Mouse (Mus musculus) hindbrain, embryonic 13.5 days (tissue): ENCODE data around the gene Tprg. TPM values are rescaled to one million over a fixed set of nuclear protein-coding genes. Genes with fewer than 3 reads are reported as not detected.

ENCODE experiments used
- ATAC-seq: fragments of 200-750 bp; cut with Nextera tagmentation; 2 replicates; pipeline ENCODE4 v1.8.0; 2017; ENCODE audit warnings: moderate TSS enrichment; ENCODE audit not compliant: low FRiP score
- H3K27ac ChIP-seq: fragments of 300-500 bp; sonication (generic); 2 replicates; pipeline ENCODE4 v1.5.1; 2015; ENCODE audit warnings: inconsistent platforms, mild to moderate bottlenecking, moderate library complexity
- H3K27me3 ChIP-seq: fragments of 300-500 bp; sonication (generic); 2 replicates; pipeline ENCODE4 v1.6.1; 2015; ENCODE audit warnings: mild to moderate bottlenecking, inconsistent platforms
- H3K36me3 ChIP-seq: fragments of 300-500 bp; sonication (generic); 2 replicates; pipeline ENCODE4 v1.6.1; 2015; ENCODE audit warnings: mild to moderate bottlenecking, inconsistent platforms
- H3K4me1 ChIP-seq: fragments of 300-500 bp; sonication (generic); replicated peaks from 2 replicates; pipeline ENCODE4 v1.6.1; 2015; ENCODE audit warnings: inconsistent platforms
- H3K4me2 ChIP-seq: fragments of 300-500 bp; sonication (generic); 2 replicates; pipeline ENCODE4 v1.6.1; 2015; ENCODE audit warnings: inconsistent platforms, mild to moderate bottlenecking, moderate library complexity
- H3K4me3 ChIP-seq: fragments of 300-500 bp; sonication (generic); 2 replicates; pipeline ENCODE4 v1.5.1; 2015; ENCODE audit warnings: mild to moderate bottlenecking, inconsistent platforms
- H3K9ac ChIP-seq: fragments of 300-500 bp; sonication (generic); 2 replicates; pipeline ENCODE4 v1.6.1; 2015; ENCODE audit warnings: mild to moderate bottlenecking, inconsistent platforms
- H3K9me3 ChIP-seq: fragments of 300-500 bp; sonication (generic); 2 replicates; pipeline ENCODE4 v1.6.1; 2016; ENCODE audit warnings: inconsistent platforms
- WGBS: fragments of 180-500 bp; shearing (Covaris S2); methylation state at CpG from one replicate; pipeline ENCODE4 v1.1.7; 2015; 5-methylcytosine and 5-hydroxymethylcytosine counted together
- polyA plus RNA-seq: library from polyadenylated mRNA; unstranded; fragments of >200 nt; fragmentation: Nextera tagmentation; extraction: Ambion mirVana; gene quantifications from 2 replicates; pipeline ENCODE4 v1.2.1, GENCODE M21; 2015

Tprg gene
- polyA plus RNA-seq, 1 experiment from 2014 or later: not detected

DNA sequence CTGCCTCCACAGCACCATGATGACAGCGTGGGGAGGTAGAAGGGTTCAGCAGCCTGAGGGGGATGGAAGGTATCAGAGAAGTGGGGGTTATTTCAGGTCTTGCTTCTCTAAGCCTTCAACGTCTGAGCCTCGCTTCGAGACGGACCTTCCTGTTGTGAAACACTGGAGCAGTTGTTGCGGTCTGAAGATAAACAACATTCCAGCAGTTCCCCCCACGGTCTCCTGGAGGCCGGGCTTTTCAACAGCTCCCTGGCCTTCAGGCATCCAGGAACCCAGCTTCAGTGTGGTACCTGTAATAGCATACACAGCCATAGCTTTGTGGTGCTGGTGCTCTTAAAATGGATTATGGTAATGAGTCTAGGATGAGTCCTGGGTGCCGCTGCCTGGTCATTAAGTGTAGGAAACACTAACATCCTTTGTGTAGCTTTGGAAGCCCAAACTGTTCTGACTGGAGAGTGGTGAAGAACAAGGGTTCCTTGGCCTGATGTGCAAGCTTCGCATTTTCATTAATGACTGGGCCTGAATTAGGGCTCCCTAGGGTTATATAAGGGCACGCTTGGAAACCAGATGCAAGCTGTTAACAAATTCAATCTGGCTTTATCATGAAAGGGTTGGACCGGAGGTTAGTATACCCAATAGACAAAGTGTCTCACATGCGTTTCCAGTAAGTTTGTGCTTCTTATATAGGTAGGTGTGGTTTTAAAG, 179.0 kb downstream of the Tprg start:
- no peak overlapping the region for H3K4me2 ChIP-seq
- no peak overlapping the region for H3K9ac ChIP-seq
- no peak overlapping the region for H3K27ac ChIP-seq
- 58% methylated on average over 13 of the region's 13 CpGs for WGBS
- peaks cover 10% of the 10 kb centered on the region for H3K4me1 ChIP-seq
- H3K9me3 ChIP-seq: no peaks in the 10 kb centered on the region
- 0 out of 2 replicates have a peak, but pooled peaks have one; percentile 24 for ATAC-seq
- H3K36me3 ChIP-seq: no peaks in the 10 kb centered on the region
- H3K4me3 ChIP-seq: no peak overlapping the region
- no peaks in the 10 kb centered on the region for H3K27me3 ChIP-seq

DNA sequence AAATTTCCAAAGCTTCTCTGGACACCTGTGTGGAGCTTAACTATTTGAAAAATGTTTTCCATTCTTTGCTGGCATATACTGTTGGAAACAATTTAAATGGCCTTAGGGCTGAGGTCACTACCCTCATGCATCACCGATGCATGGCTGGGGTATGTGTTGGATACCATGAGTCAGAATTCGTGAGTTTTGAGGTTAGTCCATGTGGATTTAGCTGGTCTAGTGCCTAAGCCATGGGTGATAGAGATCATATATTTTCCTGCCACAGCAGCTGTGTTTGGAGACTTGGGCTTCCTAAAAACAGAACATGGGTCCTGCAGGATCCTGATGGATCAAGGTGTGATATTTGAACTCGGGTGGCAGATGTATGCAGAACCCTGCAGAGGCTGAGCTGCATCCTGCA, 181.4 kb downstream of the Tprg start:
- WGBS: 88% methylated on average over 3 of the region's 3 CpGs
- no peak for ATAC-seq

DNA sequence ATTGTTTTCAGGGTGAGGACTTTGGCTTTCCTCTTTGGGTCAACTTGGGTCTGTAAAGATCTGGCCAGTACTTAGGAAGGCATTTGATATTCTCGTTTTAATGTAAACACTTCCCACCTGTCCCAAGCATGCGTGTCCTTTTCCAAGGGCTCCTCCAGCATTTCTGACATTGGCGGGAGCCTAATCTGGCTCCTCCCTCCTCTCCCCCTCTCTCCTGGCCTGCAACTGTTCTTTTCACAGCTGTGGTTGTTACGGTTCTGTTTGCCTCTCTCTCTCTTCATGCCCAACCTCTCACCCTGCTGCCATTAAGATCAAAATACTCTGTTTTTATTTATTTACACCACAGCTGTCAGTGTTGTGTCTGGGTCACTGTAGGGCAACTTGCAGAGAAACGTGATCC, 182.0 kb downstream of the Tprg start:
- H3K27me3 ChIP-seq: no peaks in the 10 kb centered on the region
- H3K4me1 ChIP-seq: peaks cover 10% of the 10 kb centered on the region
- no peak overlapping the region for H3K9ac ChIP-seq
- no peak for ATAC-seq
- no peak overlapping the region for H3K4me2 ChIP-seq
- WGBS: 68% methylated on average over 5 of the region's 5 CpGs
- H3K9me3 ChIP-seq: no peaks in the 10 kb centered on the region
- H3K36me3 ChIP-seq: no peaks in the 10 kb centered on the region
- no peak overlapping the region for H3K27ac ChIP-seq
- no peak overlapping the region for H3K4me3 ChIP-seq

More for the DNA sequence above, 181.4 kb downstream of the Tprg start:
- Histone ChIP-seq H3K9me3 (no peaks in the 10 kb centered on the region), H3K4me3 (no peak overlapping the region), H3K36me3 (no peaks in the 10 kb centered on the region), H3K4me2 (no peak overlapping the region), H3K9ac (no peak overlapping the region), H3K27ac (no peak overlapping the region), H3K4me1 (peaks cover 10% of the 10 kb centered on the region), H3K27me3 (no peaks in the 10 kb centered on the region)
